Mouse (Mus musculus): Measurements from ENCODE around the gene Vwa7.

GRCm38 (mm10) chr17:35046681-35047455, 30.5 kb downstream of the Vwa7 start, which contains the start of gene Msh5:
- TF ChIP-seq CTCF (IDR thresholded peaks at IDR 0.05; ENCODE audit: control insufficient read depth, insufficient read depth, low read length) (no peak), POLR2A (IDR thresholded peaks at IDR 0.05; ENCODE audit: borderline replicate concordance, control insufficient read depth, low read depth, low read length) (peak; percentile 43; the same call in 1 of the 2 replicates)

Measured in bone marrow, adult 2 months (tissue).